Mouse (Mus musculus) small intestine, adult 2 months (tissue): ENCODE measurements around the gene Pilrb2. TPM values are rescaled to one million over a fixed set of nuclear protein-coding genes. Genes with fewer than 3 reads are reported as not detected.
"Not testable (repeated sequence)": the region's sequence is repeated elsewhere in the genome, so short reads cannot be mapped to it uniquely, and the experiment has no call there.

Experiments
- H3K27ac ChIP-seq: fragments of 200-500 bp; 2 replicates; pipeline ENCODE4 v1.5.1; 2012; ENCODE audit warnings: low read depth, low read length, control low read depth, inconsistent platforms; ENCODE audit not compliant: insufficient read depth
- H3K27me3 ChIP-seq: fragments of 200-500 bp; 2 replicates; pipeline ENCODE4 v1.6.1; 2012; ENCODE audit warnings: mild to moderate bottlenecking, moderate library complexity, low read length, inconsistent platforms; ENCODE audit not compliant: control insufficient read depth, insufficient read depth
- H3K36me3 ChIP-seq: fragments of 200-500 bp; 2 replicates; pipeline ENCODE4 v1.6.1; 2012; ENCODE audit warnings: mild to moderate bottlenecking, low read length, control low read depth, inconsistent platforms; ENCODE audit not compliant: control insufficient read depth, insufficient read depth
- H3K4me1 ChIP-seq: fragments of 200-500 bp; 2 replicates; pipeline ENCODE4 v1.6.1; 2012; ENCODE audit warnings: low read length, inconsistent platforms, mixed read lengths; ENCODE audit not compliant: control insufficient read depth, insufficient read depth, insufficient read length
- H3K4me3 ChIP-seq: fragments of 200-500 bp; 2 replicates; pipeline ENCODE4 v1.5.1; 2012; ENCODE audit warnings: low read depth, mild to moderate bottlenecking, control low read depth, inconsistent platforms, low read length, moderate library complexity
- CTCF ChIP-seq: fragments of 200-500 bp; IDR thresholded peaks from 2 replicates; pipeline ENCODE4 v1.5.1; 2012; ENCODE audit warnings: low read depth, mild to moderate bottlenecking, control low read depth, inconsistent platforms, low read length, moderate library complexity, mixed read lengths; ENCODE audit not compliant: insufficient replicate concordance, insufficient read length; ENCODE audit errors: extremely low read depth
- POLR2A ChIP-seq: fragments of 200-500 bp; IDR thresholded peaks from 2 replicates; pipeline ENCODE4 v1.6.1; 2012; ENCODE audit warnings: low read depth, mild to moderate bottlenecking, control low read depth, inconsistent platforms, low read length, moderate library complexity
- WGBS: fragments of 180-500 bp; shearing (Covaris S2); methylation state at CpG from one replicate; pipeline ENCODE4 v1.1.7; 2018; 5-methylcytosine and 5-hydroxymethylcytosine counted together
- polyA plus RNA-seq: library from polyadenylated mRNA; depleted of rRNA; stranded (reverse); fragments of >200 nt; gene quantifications from 2 replicates; pipeline ENCODE4 v1.2.3, GENCODE M21; 2012

Pilrb2 gene
- polyA plus RNA-seq, 1 experiment, result 5.2 TPM

DNA sequence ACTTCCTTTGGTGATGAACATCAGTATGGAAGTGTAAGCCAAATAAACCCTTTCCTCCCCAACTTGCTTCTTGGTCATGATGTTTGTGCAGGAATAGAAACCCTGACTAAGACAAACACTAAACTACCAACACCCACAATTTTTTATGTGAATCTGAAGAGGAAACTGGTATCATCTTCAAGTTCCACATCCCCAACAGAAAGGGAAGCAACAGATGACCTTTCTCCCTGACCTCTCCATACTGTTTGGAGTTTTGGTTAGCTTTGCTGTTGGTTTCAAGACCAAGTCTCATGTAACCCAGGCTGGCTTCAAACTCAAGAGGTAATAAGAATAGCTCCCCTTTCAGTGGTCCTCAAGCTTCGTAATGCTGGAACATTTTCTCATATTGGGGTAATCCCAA lies 21.3 kb downstream of the Pilrb2 start:
- not testable (repeated sequence) for H3K36me3 ChIP-seq, H3K27me3 ChIP-seq, H3K27ac ChIP-seq, H3K4me3 ChIP-seq, H3K4me1 ChIP-seq
- 90% methylated on average over 1 of the region's 1 CpGs for WGBS

DNA sequence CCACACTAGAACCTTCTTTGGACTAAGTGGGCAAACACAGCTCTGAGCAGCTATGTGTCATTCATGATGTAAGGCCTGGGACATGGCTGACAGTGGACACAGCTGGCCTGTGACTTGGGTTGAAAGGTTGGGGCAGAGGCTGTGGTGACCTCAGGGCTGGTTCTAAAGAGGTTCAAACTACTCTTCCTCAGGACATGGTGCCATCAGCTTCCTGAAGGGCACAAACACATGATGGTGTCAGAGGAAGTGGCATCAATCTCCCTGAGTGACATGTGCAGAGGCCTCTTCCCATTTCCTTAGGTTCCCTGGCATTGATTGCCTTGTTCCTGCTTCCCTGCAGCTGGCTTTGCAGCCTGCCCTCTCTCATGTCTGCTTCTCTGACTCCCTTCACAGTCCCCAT lies 34.5 kb downstream of the Pilrb2 start:
- not testable (repeated sequence) for H3K27me3 ChIP-seq, H3K4me1 ChIP-seq, H3K4me3 ChIP-seq, H3K27ac ChIP-seq, H3K36me3 ChIP-seq

DNA sequence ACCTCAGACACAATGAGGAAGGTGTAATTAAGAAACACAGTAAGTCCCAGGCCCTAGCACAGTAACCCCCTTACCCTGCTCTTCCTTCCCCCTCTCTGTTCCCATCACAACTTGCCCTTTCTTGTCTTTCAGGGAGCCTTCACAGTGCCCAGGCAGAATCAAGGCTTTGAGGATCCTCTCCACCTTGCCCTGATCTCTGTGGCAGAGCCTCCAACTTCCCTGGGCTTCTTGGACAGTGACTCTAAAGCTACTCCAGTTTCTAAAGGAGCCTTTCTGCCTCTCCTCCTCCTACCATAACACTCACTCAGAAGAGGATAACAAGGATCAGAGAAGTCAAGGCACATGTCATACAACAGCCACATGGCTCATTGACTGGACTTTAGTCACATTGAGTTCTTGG lies 35.0 kb downstream of the Pilrb2 start:
- Histone ChIP-seq H3K27ac (no peak overlapping the region), H3K4me3 (no peak overlapping the region), H3K27me3 (no peaks in the 10 kb centered on the region), H3K36me3 (no peaks in the 10 kb centered on the region), H3K4me1 (no peaks in the 10 kb centered on the region)
- TF ChIP-seq CTCF (no peak), POLR2A (no peak)

DNA sequence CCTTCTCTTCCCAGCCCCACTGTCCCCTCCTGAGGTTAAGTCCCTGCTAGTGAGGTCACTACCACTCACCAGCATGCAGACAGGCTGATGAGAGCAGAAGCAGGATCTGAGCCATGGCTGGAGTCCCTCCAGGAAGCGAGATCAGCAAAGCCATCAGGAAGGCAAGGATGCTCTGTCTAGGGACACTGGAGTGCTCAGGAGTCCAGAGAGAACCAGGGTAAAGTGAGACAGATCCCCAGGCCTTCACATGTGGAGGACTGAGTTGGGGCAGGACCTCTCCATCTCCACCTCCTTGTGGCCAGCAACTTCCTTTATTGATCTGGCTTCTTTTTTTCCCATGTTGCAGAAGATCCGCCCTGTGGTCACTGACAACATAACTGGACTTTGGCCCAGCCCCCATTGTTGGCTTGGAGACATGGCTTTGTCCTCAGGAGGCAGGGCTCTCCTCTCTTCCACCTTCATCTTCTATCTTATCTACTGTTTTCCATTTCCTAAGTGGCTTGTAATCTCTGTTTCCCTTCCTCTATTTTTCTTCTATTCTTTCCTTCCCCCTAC lies 35.6 kb downstream of the Pilrb2 start, which contains the start of gene Pilra:
Gene Pilra, minus strand, starts transcription at position 316 of the 555 bp plus-strand sequence.
- not testable (repeated sequence) for H3K36me3 ChIP-seq, H3K4me1 ChIP-seq, H3K27ac ChIP-seq, H3K27me3 ChIP-seq
- peak within 1 kb of the TSS; percentile 42 for H3K4me3 ChIP-seq
- WGBS, result 56% methylated on average over 2 of the region's 2 CpGs

DNA sequence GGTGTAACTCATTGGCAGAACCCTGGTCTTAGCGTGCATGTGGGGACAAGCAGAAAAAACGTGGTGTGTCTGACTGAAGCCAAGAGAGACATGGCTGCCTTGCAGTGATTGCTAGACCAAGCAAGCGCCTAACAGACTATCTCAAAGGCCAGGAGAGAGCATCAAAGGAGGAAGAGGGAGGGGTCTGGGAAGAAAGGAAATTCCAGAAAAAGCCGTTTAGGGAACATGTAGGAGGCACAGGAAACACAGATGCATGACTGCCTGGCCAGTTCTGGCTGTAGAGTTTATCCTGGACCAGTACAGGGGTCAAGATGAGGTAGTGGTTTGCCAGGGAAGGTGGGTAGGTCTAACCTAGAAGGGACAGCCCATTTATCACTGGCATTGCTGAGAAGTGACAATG lies 38.1 kb downstream of the Pilrb2 start:
- TF ChIP-seq CTCF (no peak), POLR2A (no peak)
- WGBS, result 55% methylated on average over 4 of the region's 4 CpGs

DNA sequence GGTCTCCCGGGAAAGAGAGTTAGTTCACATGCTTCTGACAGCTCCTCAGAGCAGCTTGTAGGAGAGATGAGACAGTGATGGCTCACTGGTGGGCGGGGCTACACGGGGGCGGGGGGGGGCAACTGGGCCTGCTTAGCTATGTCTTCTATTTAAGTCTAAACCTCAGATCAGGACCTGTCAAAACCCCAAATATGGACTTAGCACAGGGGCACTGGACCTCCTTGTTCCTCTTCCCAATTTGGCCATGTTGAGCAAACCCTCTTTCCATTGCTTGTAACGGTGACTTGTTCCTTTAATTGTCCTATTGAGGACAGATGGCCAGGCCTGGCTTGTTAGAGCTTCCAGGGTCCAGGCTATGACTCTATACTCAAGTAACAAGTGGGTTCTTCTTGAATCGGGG lies 40.1 kb downstream of the Pilrb2 start:
- no peak overlapping the region for H3K27ac ChIP-seq
- WGBS, result 71% methylated on average over 6 of the region's 6 CpGs
- no peaks in the 10 kb centered on the region for H3K27me3 ChIP-seq
- H3K36me3 ChIP-seq, result no peaks in the 10 kb centered on the region
- H3K4me3 ChIP-seq, result no peak overlapping the region
- H3K4me1 ChIP-seq, result no peaks in the 10 kb centered on the region
- TF ChIP-seq CTCF (no peak), POLR2A (no peak)

More for the DNA sequence above, 38.1 kb downstream of the Pilrb2 start:
- Histone ChIP-seq H3K36me3 (no peaks in the 10 kb centered on the region), H3K27me3 (no peaks in the 10 kb centered on the region), H3K4me3 (no peak overlapping the region), H3K4me1 (no peaks in the 10 kb centered on the region), H3K27ac (no peak overlapping the region)

DNA sequence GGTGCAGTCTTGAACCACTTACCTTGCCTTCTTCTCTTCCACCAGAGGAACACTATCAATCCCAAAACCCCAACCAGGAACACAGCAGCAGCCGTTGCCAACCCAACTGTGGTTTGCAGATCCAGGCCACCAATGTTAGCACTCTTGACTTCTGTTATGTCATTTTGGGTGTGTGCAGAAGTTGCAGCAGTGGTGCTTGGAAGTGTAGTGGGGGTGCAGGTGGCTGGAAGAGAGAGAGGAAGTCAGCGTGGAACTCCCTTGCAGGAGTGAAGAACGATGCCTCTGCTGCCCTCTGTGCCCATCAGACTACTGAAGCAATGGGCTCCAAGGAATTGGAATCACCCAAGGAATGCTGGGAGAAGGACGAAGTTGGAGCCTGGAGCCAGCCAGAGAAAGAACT lies 40.5 kb downstream of the Pilrb2 start:
- Histone ChIP-seq H3K4me3 (no peak overlapping the region), H3K36me3 (no peaks in the 10 kb centered on the region), H3K27me3 (no peaks in the 10 kb centered on the region), H3K27ac (no peak overlapping the region), H3K4me1 (no peaks in the 10 kb centered on the region)
- TF ChIP-seq POLR2A (no peak), CTCF (no peak)
- whole genome bisulfite sequencing, result 84% methylated on average over 4 of the region's 4 CpGs

DNA sequence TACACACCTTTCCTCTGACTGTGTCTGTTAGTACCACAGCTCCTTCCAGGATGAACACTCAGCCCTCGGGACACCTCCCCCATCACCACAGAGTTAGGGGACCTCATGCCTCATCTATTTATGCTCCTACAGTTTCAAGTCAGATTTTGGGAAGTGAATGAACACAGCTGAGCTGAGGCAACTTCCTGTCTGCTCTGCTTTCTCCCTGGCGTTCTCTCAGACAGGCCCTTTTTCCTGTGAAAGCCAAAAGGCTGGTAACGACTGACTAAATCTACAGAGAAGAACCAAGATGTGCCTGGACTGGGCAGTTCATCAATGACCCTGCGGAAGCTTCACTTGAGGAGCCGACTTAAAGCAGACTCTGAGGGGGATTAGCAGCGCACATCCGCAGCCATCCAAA lies 41.4 kb downstream of the Pilrb2 start:
- TF ChIP-seq POLR2A (no peak), CTCF (no peak)
- H3K4me1 ChIP-seq, result no peaks in the 10 kb centered on the region
- no peak overlapping the region for H3K27ac ChIP-seq
- no peaks in the 10 kb centered on the region for H3K27me3 ChIP-seq
- WGBS, result 75% methylated on average over 7 of the region's 7 CpGs
- H3K36me3 ChIP-seq, result no peaks in the 10 kb centered on the region
- no peak overlapping the region for H3K4me3 ChIP-seq
